Mouse (Mus musculus) gastrocnemius, postnatal 10 days (tissue): ENCODE measurements around the gene Hivep3. TPM values are rescaled to one million over a fixed set of nuclear protein-coding genes. Genes with fewer than 3 reads are reported as not detected.

Experiments used
- DNase-seq: peaks from one replicate; pipeline ENCODE4 v3.0.0; 2021; ENCODE audit warnings: mixed read lengths
- total RNA-seq, 2 experiments: library from RNA; stranded (reverse); gene quantifications; 2 replicates each; pipeline ENCODE4 v1.2.3; 2021

Gene Hivep3
- total RNA-seq, 2 experiments from 2014 or later = 3.5 to 3.9 TPM

GRCm38 (mm10) chr4:119875592-119875991, 142.0 kb downstream of the Hivep3 start:
- no peak for DNase-seq

- DNase-seq = no peak
Measured at GRCm38 (mm10) chr4:119876535-119877160, 143.1 kb downstream of the Hivep3 start.

GRCm38 (mm10) chr4:119878218-119878617, 144.6 kb downstream of the Hivep3 start:
- DNase-seq = no peak

GRCm38 (mm10) chr4:119879671-119880070, 146.1 kb downstream of the Hivep3 start:
- no peak for DNase-seq

GRCm38 (mm10) chr4:119880270-119880669, 146.7 kb downstream of the Hivep3 start:
- DNase-seq = no peak

GRCm38 (mm10) chr4:119881292-119881691, 147.7 kb downstream of the Hivep3 start:
- no peak for DNase-seq

- no peak for DNase-seq
Measured at GRCm38 (mm10) chr4:119882401-119882800, 148.8 kb downstream of the Hivep3 start.

- DNase-seq = no peak
Measured at GRCm38 (mm10) chr4:119882814-119883213, 149.2 kb downstream of the Hivep3 start.

- DNase-seq = no peak
Measured at GRCm38 (mm10) chr4:119886621-119887020, 153.0 kb downstream of the Hivep3 start.

- no peak for DNase-seq
Measured at GRCm38 (mm10) chr4:119887523-119888177, 154.1 kb downstream of the Hivep3 start.

- DNase-seq = no peak
Measured at GRCm38 (mm10) chr4:119889760-119890159, 156.2 kb downstream of the Hivep3 start.

GRCm38 (mm10) chr4:119893255-119893779, 159.7 kb downstream of the Hivep3 start:
- no peak for DNase-seq

GRCm38 (mm10) chr4:119894797-119895458, 161.3 kb downstream of the Hivep3 start:
- DNase-seq = no peak

- DNase-seq = no peak
Measured at GRCm38 (mm10) chr4:119895504-119895903, 161.9 kb downstream of the Hivep3 start.

- DNase-seq = no peak
Measured at GRCm38 (mm10) chr4:119896572-119896971, 163.0 kb downstream of the Hivep3 start.

- DNase-seq = no peak
Measured at GRCm38 (mm10) chr4:119897054-119897855, 163.7 kb downstream of the Hivep3 start.

GRCm38 (mm10) chr4:119901556-119902491, 168.2 kb downstream of the Hivep3 start:
- peak; percentile 52 for DNase-seq

GRCm38 (mm10) chr4:119903328-119903727, 169.7 kb downstream of the Hivep3 start:
- DNase-seq = peak; percentile 47

GRCm38 (mm10) chr4:119903806-119904205, 170.2 kb downstream of the Hivep3 start:
- peak; percentile 14 for DNase-seq

- DNase-seq = no peak
Measured at GRCm38 (mm10) chr4:119904296-119904695, 170.7 kb downstream of the Hivep3 start.

- no peak for DNase-seq
Measured at GRCm38 (mm10) chr4:119907106-119907505, 173.5 kb downstream of the Hivep3 start.
